Mouse (Mus musculus): ENCODE results near the gene Acsbg1.

The Acsbg1 gene

GRCm38 (mm10) chr9:54668455-54668854 lies 6.8 kb upstream of the Acsbg1 start:
- DNase-seq = peak; percentile 51 to 67

- no peak for DNase-seq
Measured at GRCm38 (mm10) chr9:54666116-54666515, 4.4 kb upstream of the Acsbg1 start.

GRCm38 (mm10) chr9:54664358-54664757 lies 2.7 kb upstream of the Acsbg1 start:
- DNase-seq = peak in 1 of 2 experiments; percentile 42

GRCm38 (mm10) chr9:54658773-54659172 lies 2.9 kb downstream of the Acsbg1 start:
- no peak for DNase-seq

GRCm38 (mm10) chr9:54656402-54656801 lies 5.3 kb downstream of the Acsbg1 start:
- no peak for DNase-seq

GRCm38 (mm10) chr9:54655846-54656245 lies 5.8 kb downstream of the Acsbg1 start:
- no peak for DNase-seq

GRCm38 (mm10) chr9:54652778-54653177 lies 8.9 kb downstream of the Acsbg1 start:
- DNase-seq = no peak

- DNase-seq = no peak
Measured at GRCm38 (mm10) chr9:54649360-54649759, 12.3 kb downstream of the Acsbg1 start.

GRCm38 (mm10) chr9:54647456-54647855 lies 14.2 kb downstream of the Acsbg1 start:
- no peak for DNase-seq

GRCm38 (mm10) chr9:54646252-54646651 lies 15.4 kb downstream of the Acsbg1 start:
- no peak for DNase-seq

GRCm38 (mm10) chr9:54645530-54645929 lies 16.1 kb downstream of the Acsbg1 start:
- no peak for DNase-seq

GRCm38 (mm10) chr9:54643179-54643578 lies 18.5 kb downstream of the Acsbg1 start:
- DNase-seq = no peak

GRCm38 (mm10) chr9:54642556-54642955 lies 19.1 kb downstream of the Acsbg1 start:
- no peak for DNase-seq

GRCm38 (mm10) chr9:54642149-54642548 lies 19.5 kb downstream of the Acsbg1 start:
- no peak for DNase-seq

- no peak for DNase-seq
Measured at GRCm38 (mm10) chr9:54641548-54641947, 20.1 kb downstream of the Acsbg1 start.

- DNase-seq = no peak
Measured at GRCm38 (mm10) chr9:54639192-54639591, 22.5 kb downstream of the Acsbg1 start.

- no peak for DNase-seq
Measured at GRCm38 (mm10) chr9:54637510-54638314, 24.0 kb downstream of the Acsbg1 start.

- no peak for DNase-seq
Measured at GRCm38 (mm10) chr9:54633401-54633800, 28.3 kb downstream of the Acsbg1 start.

- no peak for DNase-seq
Measured at GRCm38 (mm10) chr9:54630905-54631304, 30.8 kb downstream of the Acsbg1 start.

- DNase-seq = peak; percentile 50 to 62
Measured at GRCm38 (mm10) chr9:54629613-54630261, 31.9 kb downstream of the Acsbg1 start.

GRCm38 (mm10) chr9:54628752-54629151 lies 32.9 kb downstream of the Acsbg1 start:
- DNase-seq = peak; percentile 30 to 50

- no peak for DNase-seq
Measured at GRCm38 (mm10) chr9:54627240-54627639, 34.4 kb downstream of the Acsbg1 start.

GRCm38 (mm10) chr9:54614182-54614850 lies 47.4 kb downstream of the Acsbg1 start:
- peak; percentile 33 to 39 for DNase-seq

- DNase-seq = no peak
Measured at GRCm38 (mm10) chr9:54612781-54613191, 48.9 kb downstream of the Acsbg1 start.
